Mouse (Mus musculus) hematopoietic stem cell, adult 5-6 weeks (primary cell): ENCODE measurements around the gene Gm20708. TPM values are rescaled to one million over a fixed set of nuclear protein-coding genes. Genes with fewer than 3 reads are reported as not detected.

Experiments used
- ATAC-seq, 2 experiments: fragments of 125-278 bp in 1 of 2; replicated peaks in 1 of 2; 2 replicates each; pipeline ENCODE4 v1.8.0; 2016 to 2017; ENCODE audit warnings: inconsistent platforms in 2 of 2, mild to moderate bottlenecking in 2 of 2, moderate number of reproducible peaks in 2 of 2, low read depth in 1 of 2, moderate TSS enrichment in 1 of 2; ENCODE audit not compliant: low FRiP score in 2 of 2, poor library complexity in 2 of 2, severe bottlenecking in 2 of 2, insufficient read depth in 1 of 2, low TSS enrichment in 1 of 2
- total RNA-seq: library from RNA; stranded (forward); fragments of 172-1452, 232-1000 nt; gene quantifications from 2 replicates; pipeline ENCODE4 v1.2.3, GENCODE M21; 2017

Gene Gm20708
- total RNA-seq, 1 experiment from 2014 or later = not detected

DNA sequence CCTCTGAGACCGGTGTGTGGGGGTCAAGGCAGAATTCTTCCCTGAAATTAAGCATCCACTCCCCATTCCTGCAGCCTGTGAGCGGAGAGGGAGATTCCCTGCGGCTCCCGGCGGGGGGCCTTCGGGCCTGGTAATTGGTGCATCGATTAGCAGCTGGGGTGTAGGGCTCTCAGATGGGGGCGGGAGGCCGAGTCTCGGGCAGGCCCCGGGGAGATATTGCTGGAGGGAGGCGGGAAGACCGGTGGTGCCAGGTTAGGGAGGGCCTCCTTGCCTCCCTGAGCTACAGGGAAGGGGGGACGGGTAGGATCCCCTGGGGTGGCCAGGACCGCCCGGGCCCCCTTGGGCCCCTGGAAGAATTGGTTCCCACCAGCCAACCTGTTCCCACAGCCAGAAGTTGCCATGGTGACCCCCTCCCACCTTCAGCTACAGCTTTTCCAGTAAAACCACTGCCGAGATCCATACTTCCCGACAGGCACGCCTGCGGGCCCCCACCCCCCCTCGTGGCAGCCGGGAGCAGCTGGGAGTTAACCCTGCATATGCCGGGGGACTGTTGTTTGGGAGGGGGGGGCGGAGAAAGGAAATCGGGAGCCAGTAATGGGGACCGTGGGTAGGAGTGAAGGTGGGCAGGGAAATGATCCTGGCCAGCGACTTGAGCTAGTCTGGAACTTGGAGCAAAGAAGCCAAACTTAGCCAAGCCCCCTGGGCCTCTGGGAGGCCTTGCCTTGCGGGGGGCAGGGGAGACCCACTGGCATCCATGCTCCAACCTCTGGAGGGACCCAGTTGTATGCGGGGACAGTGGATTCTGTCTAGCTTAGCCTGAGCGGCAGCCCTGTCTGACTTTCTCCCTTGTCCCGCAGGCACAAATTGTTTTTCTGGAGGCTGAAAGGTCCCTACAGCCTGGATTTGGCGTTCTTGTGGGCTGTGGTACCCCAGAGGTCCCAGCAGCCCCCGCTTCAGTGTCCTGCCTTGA is 79.7 kb downstream of the Gm20708 start:
- no peak for ATAC-seq

Other genes starting within 250 kb of the Gm20708 start
- gene Tnrc6c, start 155.4 kb upstream of the Gm20708 start, total RNA-seq = 24.6 and 25.4 TPM in 2 replicates
- gene Tmc8, start 27.6 kb upstream of the Gm20708 start, total RNA-seq = 1.5 and 2.9 TPM in 2 replicates
- gene Tmc6, start 27.5 kb upstream of the Gm20708 start, total RNA-seq = 12.6 and 23.0 TPM in 2 replicates
- 0.30 TPM in 1 of 2 replicates, not detected in the other for gene 6030468B19Rik, start 12.0 kb upstream of the Gm20708 start, total RNA-seq
- gene Syngr2, start within 50 bp of the Gm20708 start, total RNA-seq = 81.0 and 97.1 TPM in 2 replicates
- 3.9 and 4.5 TPM in 2 replicates for gene Afmid, start 16.3 kb downstream of the Gm20708 start, total RNA-seq
- 40.1 and 49.0 TPM in 2 replicates for gene Tk1, start 16.4 kb downstream of the Gm20708 start, total RNA-seq
- 114 and 124 TPM in 2 replicates for gene Birc5, start 39.6 kb downstream of the Gm20708 start, total RNA-seq
- gene Tmem235, start 51.1 kb downstream of the Gm20708 start, total RNA-seq = not detected in 2 replicates
- gene Tha1, start 63.8 kb downstream of the Gm20708 start, total RNA-seq = 5.4 and 5.9 TPM in 2 replicates
- 38.0 and 44.5 TPM in 2 replicates for gene Socs3, start 160.4 kb downstream of the Gm20708 start, total RNA-seq
- 8.1 and 18.7 TPM in 2 replicates for gene Pgs1, start 176.6 kb downstream of the Gm20708 start, total RNA-seq